Mouse (Mus musculus): ENCODE data around the gene Dynll1. TPM values are rescaled to one million over a fixed set of nuclear protein-coding genes. Genes with fewer than 3 reads are reported as not detected.

The Dynll1 gene
- polyA plus RNA-seq, 1 experiment from 2014 or later, result 1,567 TPM

GRCm38 (mm10) chr5:115261141-115261540 is 39.7 kb downstream of the Dynll1 start:
- peaks cover 3% of the 10 kb centered on the region; the same call in 1 of the 2 replicates for H3K4me1 ChIP-seq
- H3K4me3 ChIP-seq (replicated peaks), result no peak overlapping the region
- H3K27ac ChIP-seq, result no peak overlapping the region
- H3K9me3 ChIP-seq, result no peaks in the 10 kb centered on the region
- H3K9ac ChIP-seq, result no peak overlapping the region
- ATAC-seq (ENCODE audit: insufficient read depth, low FRiP score, low read depth), result no peak
- 83% methylated on average over 8 of the region's 8 CpGs for WGBS
- peaks cover 34% of the 10 kb centered on the region for H3K36me3 ChIP-seq
- no peaks in the 10 kb centered on the region for H3K27me3 ChIP-seq (replicated peaks)
- H3K4me2 ChIP-seq, result no peak overlapping the region

GRCm38 (mm10) chr5:115260356-115260755 is 40.4 kb downstream of the Dynll1 start:
- peak; percentile 59; the same call in 1 of the 2 replicates for ATAC-seq (ENCODE audit: insufficient read depth, low FRiP score, low read depth)
- Histone ChIP-seq H3K9me3 (no peaks in the 10 kb centered on the region), H3K36me3 (peaks cover 42% of the 10 kb centered on the region), H3K9ac (no peak overlapping the region), H3K4me2 (no peak overlapping the region), H3K27me3 (replicated peaks) (no peaks in the 10 kb centered on the region), H3K27ac (no peak overlapping the region), H3K4me3 (replicated peaks) (no peak overlapping the region), H3K4me1 (no peaks in the 10 kb centered on the region)
- 72% methylated on average over 6 of the region's 6 CpGs for WGBS

- H3K4me3 ChIP-seq (replicated peaks), result no peak overlapping the region
- 82% methylated on average over 10 of the region's 10 CpGs for WGBS
- H3K27me3 ChIP-seq (replicated peaks), result no peaks in the 10 kb centered on the region
- H3K4me2 ChIP-seq, result no peak overlapping the region
- no peak overlapping the region for H3K27ac ChIP-seq
- H3K36me3 ChIP-seq, result peaks cover 47% of the 10 kb centered on the region
- no peaks in the 10 kb centered on the region for H3K4me1 ChIP-seq
- H3K9ac ChIP-seq, result no peak overlapping the region
- ATAC-seq (ENCODE audit: insufficient read depth, low FRiP score, low read depth), result no peak
- no peaks in the 10 kb centered on the region for H3K9me3 ChIP-seq
Measured at GRCm38 (mm10) chr5:115256909-115257546, 43.8 kb downstream of the Dynll1 start.

- Histone ChIP-seq H3K36me3 (peaks cover 60% of the 10 kb centered on the region), H3K4me1 (no peaks in the 10 kb centered on the region), H3K27me3 (replicated peaks) (no peaks in the 10 kb centered on the region), H3K4me2 (no peak overlapping the region), H3K27ac (no peak overlapping the region), H3K4me3 (replicated peaks) (no peak overlapping the region), H3K9ac (no peak overlapping the region), H3K9me3 (no peaks in the 10 kb centered on the region)
- ATAC-seq (ENCODE audit: insufficient read depth, low FRiP score, low read depth), result no peak
- WGBS, result 73% methylated on average over 1 of the region's 1 CpGs
Measured at GRCm38 (mm10) chr5:115255472-115255871, 45.3 kb downstream of the Dynll1 start.

Other genes with a start within 250 kb of the Dynll1 start
- 27.1 and 31.2 TPM in 2 replicates for gene Gm10401, start 202.7 kb downstream of the Dynll1 start, polyA plus RNA-seq (2015; fragmentation: Nextera tagmentation; extraction: Ambion mirVana)
- gene Acads, start 181.7 kb downstream of the Dynll1 start, polyA plus RNA-seq (2015; fragmentation: Nextera tagmentation; extraction: Ambion mirVana), result 64.1 and 71.1 TPM in 2 replicates
- gene Unc119b, start 166.0 kb downstream of the Dynll1 start, polyA plus RNA-seq (2015; fragmentation: Nextera tagmentation; extraction: Ambion mirVana), result 26.6 and 29.7 TPM in 2 replicates
- gene Mlec, start 142.8 kb downstream of the Dynll1 start, polyA plus RNA-seq (2015; fragmentation: Nextera tagmentation; extraction: Ambion mirVana), result 89.3 and 101 TPM in 2 replicates
- gene Cabp1, start 106.6 kb downstream of the Dynll1 start, polyA plus RNA-seq (2015; fragmentation: Nextera tagmentation; extraction: Ambion mirVana), result 1.5 and 1.6 TPM in 2 replicates
- 106 and 116 TPM in 2 replicates for gene Pop5, start 65.2 kb downstream of the Dynll1 start, polyA plus RNA-seq (2015; fragmentation: Nextera tagmentation; extraction: Ambion mirVana)
- 138 and 139 TPM in 2 replicates for gene Rnf10, start 28.1 kb downstream of the Dynll1 start, polyA plus RNA-seq (2015; fragmentation: Nextera tagmentation; extraction: Ambion mirVana)
- gene Coq5, start 21.3 kb downstream of the Dynll1 start, polyA plus RNA-seq (2015; fragmentation: Nextera tagmentation; extraction: Ambion mirVana), result 46.5 and 47.9 TPM in 2 replicates
- gene Srsf9, start 26.2 kb upstream of the Dynll1 start, polyA plus RNA-seq (2015; fragmentation: Nextera tagmentation; extraction: Ambion mirVana), result 233 and 262 TPM in 2 replicates
- gene Gatc, start 40.2 kb upstream of the Dynll1 start, polyA plus RNA-seq (2015; fragmentation: Nextera tagmentation; extraction: Ambion mirVana), result 23.0 and 26.6 TPM in 2 replicates
- 52.0 and 58.1 TPM in 2 replicates for gene Triap1, start 40.2 kb upstream of the Dynll1 start, polyA plus RNA-seq (2015; fragmentation: Nextera tagmentation; extraction: Ambion mirVana)
- 1,002 and 1,095 TPM in 2 replicates for gene Cox6a1, start 48.0 kb upstream of the Dynll1 start, polyA plus RNA-seq (2015; fragmentation: Nextera tagmentation; extraction: Ambion mirVana)
- gene Msi1, start 128.6 kb upstream of the Dynll1 start, polyA plus RNA-seq (2015; fragmentation: Nextera tagmentation; extraction: Ambion mirVana), result 8.0 and 8.3 TPM in 2 replicates
- gene Pla2g1b, start 165.3 kb upstream of the Dynll1 start, polyA plus RNA-seq (2015; fragmentation: Nextera tagmentation; extraction: Ambion mirVana), result 12.0 and 15.4 TPM in 2 replicates
- gene Sirt4, start 183.7 kb upstream of the Dynll1 start, polyA plus RNA-seq (2015; fragmentation: Nextera tagmentation; extraction: Ambion mirVana), result 21.7 and 26.6 TPM in 2 replicates
- 37.0 and 43.0 TPM in 2 replicates for gene Pxn, start 205.7 kb upstream of the Dynll1 start, polyA plus RNA-seq (2015; fragmentation: Nextera tagmentation; extraction: Ambion mirVana)

Data from stomach, embryonic 15.5 days (tissue).